Mouse (Mus musculus): ENCODE measurements around the gene Mcf2l.

GRCm38 (mm10) chr8:12825686-12826237, 47.8 kb upstream of the Mcf2l start:
- TF ChIP-seq HCFC1 (IDR thresholded peaks at IDR 0.05; ENCODE audit: borderline replicate concordance, insufficient read depth, low read length) = no peak
- no peak for TF ChIP-seq CHD2 (IDR thresholded peaks at IDR 0.05; ENCODE audit: low read depth, low read length)
